Mouse (Mus musculus): ENCODE measurements at regions not wholly inside any gene's neighbourhood (a gene's known extent, or its start where the extent isn't known, plus 50 kb on each side); places are given as distances from the start of the nearest gene placed in this dataset.

GRCm38 (mm10) chr6:143493543-143493942 is 326.5 kb downstream of the Etnk1 start:
- no peak for DNase-seq

- DNase-seq: no peak
Measured at GRCm38 (mm10) chr6:143494341-143494740, 327.3 kb downstream of the Etnk1 start.

DNA sequence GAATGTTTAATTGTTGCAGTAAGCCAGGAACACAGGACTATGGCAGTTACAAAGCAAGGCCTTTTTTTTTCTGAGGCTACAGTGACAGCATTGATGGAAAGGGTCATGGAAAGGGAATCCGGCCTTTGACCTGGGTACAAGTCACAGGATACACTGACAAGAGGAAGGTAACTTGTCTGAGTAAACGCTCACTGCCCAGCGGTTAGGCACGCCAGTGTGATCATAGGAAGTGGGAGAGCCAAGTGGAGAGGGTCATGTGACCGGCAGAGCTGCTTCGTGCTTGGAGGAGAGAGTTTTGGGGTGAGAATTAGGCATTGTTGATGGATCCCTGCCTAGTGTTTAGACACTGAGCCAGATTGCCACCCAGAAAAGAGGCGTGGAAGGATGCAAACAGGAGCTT is 327.9 kb downstream of the Etnk1 start:
- no peak for DNase-seq

DNA sequence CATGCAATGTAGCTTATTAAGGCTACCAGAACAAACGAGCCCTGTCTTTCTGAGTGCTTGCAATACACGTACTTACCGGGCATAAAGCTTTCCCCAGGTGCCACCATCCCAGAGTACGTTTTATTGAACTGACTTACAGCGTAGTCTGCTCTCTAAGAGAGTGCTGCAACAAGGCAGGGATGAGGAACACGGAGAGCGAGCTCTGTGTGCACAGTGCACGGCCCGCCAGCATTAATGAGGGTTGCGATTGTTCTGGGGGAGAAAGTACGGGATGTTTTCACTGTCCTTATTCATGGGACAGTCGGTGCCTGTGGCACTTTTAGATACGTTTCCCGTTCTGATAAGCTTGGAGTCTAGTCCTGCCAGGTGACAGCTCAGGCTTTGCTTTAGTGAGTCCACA is 331.7 kb downstream of the Etnk1 start:
- DNase-seq: no peak

DNA sequence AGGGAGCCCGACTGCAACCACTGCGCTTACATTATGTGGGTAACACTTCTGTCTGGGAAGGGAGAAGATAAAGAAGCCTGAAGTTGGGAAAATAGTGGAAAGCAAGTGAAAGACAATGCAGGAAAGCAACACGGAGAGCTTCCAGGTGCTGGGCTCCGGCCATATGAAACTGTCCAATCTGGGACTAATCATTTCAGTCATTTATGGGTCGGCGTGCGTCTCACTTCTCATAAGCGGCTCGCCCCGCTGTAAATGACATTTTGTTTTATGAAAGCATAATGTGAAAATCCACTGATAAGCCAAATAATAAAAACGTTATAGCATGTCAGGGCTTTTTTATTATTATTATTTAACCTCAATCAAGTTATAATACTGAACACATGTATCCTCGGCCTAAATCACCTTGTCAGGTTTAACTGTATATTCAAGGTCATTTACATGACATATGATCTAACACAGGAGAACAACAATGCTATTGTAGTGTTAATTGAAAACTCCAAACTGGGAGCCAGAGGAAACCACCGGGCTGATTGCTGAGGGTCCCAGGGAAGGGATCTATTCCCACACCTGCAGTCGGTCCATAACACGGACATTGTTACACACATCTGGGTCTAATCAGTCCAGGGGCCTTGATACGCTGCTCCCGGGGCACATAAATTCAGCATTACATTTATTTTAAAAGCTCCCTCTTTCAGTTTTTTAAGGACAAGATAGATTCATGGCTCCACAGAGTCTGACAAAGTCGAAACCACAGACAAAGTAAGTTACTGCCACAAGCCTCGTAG is 332.4 kb downstream of the Etnk1 start:
- no peak for DNase-seq

GRCm38 (mm10) chr6:143502803-143503202 is 335.8 kb downstream of the Etnk1 start:
- DNase-seq: no peak

DNA sequence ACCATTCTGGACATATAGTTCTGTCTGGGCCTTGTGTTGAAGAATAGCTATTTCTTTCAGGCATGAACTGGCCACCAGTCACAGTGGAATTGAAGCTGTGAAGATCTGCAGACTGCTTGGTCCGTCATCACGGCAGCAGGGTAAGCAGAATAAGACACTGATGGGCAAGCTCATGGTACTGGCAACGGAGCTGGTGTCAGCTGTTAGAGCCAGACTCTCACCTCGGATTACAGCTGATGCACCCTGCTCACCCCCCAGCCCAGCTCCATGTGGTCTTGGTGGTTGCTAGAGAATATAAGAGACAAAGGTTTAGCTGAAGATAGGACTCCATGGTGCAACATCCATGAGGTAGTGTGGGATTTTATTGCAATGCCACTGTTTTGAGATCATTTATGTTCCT is 336.9 kb downstream of the Etnk1 start:
- DNase-seq: no peak

GRCm38 (mm10) chr6:143513459-143513858 is 346.4 kb downstream of the Etnk1 start:
- no peak for DNase-seq

DNA sequence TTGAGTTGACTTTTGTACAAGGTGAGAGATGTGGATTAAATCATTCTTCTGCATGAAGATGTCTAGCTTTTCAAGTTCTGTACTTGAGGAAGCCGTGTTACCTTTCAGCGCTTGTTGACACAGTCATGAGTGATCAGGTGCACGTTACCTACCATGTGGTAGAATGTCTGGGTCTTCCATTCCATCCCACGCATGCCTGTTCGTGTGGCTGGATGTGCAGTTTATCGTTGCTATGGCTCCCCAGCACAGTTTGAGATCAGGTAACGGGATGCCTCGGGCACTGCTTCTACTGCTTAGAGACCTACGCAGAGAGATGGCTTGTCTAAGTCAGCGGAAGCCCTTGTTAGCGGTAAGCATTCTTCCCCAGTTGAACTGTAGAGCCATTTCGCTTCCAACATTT is 348.1 kb downstream of the Etnk1 start:
- no peak for DNase-seq

DNA sequence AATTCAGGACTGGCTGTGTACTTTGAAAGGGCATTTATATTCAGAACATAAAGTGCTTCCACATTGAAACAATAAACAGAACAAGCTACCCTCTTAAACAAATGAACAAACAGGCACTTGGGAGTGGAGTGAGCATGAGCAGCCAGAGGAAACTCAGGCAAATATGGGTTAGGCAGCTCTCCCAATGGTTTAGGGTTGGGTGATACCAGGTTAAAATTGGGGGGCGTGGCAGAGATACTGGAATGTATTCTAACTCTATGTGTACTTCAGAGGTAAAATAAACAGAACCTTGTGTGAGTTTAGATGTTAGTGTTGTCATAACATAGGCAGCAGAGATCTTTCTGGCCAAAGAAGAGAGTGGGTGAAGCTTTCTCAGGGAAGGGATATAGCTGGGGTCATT is 349.7 kb downstream of the Etnk1 start:
- DNase-seq: no peak

DNA sequence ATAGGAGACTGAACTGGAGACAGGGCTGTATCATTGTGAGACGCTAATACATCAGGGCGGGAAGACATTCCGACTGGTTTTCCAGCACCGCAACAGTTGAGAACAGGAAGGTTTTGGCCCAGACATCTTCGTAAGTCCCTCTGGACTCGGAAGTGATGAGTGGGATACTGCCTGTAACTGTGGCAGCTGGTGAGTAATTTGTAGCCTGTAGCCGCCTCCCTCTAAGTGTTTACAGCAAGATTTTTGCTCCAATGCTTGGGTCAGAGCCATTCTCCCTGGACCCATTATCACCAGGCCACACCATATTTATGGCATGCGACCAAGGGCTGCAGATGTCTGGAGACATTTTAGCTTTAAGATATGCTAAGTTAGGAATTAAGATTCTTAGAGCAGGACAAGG is 351.5 kb downstream of the Etnk1 start:
- DNase-seq: no peak

DNA sequence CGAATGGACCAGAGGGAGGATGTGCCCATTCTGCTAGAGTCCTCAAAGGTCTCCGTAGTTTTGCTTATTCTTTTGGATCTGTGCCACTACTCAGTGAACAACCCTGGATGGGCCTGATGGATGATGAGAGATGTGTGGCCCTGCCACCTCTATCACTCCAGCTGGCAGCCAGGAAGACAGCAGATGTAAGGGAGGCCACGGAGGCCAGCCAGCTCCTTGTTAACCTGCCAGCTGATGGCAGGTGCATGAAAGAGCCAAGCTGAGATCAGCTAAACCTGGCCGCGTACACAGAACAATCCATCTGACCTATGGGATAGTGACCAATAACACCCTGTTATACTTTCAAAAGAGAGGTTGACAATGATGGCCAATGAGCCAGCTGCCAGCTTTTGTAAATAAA is 352.6 kb downstream of the Etnk1 start:
- DNase-seq: no peak

DNA sequence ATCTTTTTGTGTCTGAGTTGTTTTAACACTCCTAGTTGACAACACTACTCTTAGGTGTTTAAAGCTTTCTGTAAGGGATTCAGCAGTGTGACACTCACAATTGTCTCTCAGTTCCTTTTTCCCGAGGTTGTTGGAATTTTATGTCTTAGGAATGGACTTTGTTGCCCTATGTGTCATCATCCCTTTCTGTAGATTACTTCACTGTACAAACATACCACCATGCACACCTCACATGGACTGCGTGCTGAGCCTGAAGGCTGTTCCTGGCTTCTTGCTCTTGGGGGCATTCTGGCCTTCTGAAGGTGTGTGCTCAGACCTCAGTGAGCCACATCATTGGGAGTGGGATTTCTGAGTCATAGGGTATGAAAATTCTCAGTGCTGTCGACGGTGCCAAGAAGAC is 358.1 kb downstream of the Etnk1 start:
- no peak for DNase-seq

DNA sequence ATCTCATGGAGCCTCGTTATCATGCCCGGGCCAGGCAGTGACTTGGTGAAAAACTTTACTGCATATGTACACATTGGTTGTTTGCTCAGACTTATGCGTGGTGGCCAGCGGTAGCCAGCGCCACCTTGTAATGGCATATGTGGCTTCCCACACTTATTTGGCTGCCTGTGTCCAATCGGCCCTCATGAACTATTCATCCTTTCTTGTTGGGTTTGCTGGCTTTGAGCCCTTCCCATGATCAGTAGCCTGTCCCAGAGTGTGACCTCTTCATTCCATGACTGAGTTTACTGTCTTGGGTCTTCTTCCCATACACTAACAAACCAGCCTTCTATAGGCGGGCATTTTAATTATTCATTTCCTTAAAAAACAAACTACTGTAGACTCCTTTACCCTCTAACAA is 361.9 kb downstream of the Etnk1 start:
- no peak for DNase-seq

- DNase-seq: no peak
Measured at GRCm38 (mm10) chr6:143530372-143531224, 363.6 kb downstream of the Etnk1 start.

GRCm38 (mm10) chr6:143531477-143531876 is 364.5 kb downstream of the Etnk1 start:
- no peak for DNase-seq

GRCm38 (mm10) chr6:143532380-143532779 is 365.4 kb downstream of the Etnk1 start:
- DNase-seq: no peak

DNA sequence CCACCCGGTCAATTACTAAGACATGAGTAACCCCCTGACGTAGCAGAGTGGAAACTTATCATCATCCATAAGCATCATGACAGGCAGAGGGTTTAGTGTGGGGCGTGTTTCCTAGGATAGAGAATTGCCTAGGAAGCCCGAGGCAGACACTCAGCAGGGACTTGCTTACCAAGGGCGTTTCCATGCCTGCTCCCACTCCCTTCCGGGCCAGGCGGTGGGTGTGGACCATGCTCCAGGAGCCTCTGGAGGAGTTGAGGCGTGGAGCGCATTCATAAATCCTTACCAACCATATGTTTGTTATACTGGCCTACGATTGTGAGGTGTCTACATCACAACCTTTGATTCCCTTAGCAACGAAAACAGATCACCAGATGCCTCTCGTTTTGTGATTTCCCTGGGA is 368.2 kb downstream of the Etnk1 start:
- DNase-seq: no peak

- no peak for DNase-seq
Measured at GRCm38 (mm10) chr6:143535726-143536125, 368.7 kb downstream of the Etnk1 start.

DNA sequence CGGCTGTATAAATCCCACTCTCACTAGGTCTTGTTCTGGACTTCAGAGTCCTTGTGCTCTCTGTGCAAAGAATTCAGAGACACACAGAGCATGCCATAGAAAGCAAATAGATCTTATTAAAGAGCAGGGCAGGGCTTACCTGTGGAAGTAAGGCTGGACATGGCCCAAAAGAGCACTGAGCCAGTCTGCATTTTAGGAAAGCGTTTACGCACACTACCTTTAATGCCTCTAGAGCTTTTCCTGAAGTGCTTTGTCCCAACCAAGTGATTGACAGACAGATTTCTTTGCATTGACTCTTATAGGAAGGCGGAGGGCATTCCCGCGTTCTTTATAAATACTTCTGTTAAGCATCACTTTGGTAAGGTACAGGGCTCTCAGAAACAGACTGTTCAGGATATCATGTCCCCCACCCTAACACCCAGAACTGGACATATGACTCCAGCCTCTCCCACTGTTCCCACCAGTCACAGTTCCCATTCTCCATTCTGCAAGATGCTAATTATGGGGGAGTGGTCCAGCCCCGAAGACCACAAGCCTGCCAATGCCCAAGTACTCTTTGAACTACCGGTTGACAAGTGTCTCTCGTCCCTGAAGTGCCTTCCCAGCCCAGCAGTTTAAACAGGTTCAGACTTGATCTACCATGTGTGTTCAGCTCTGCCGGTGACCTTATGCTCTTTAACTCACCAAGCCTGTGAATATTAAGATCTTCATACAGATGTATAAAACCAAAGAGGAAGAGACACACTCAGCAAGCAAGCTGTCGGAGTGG is 369.7 kb downstream of the Etnk1 start:
- no peak for DNase-seq

DNA sequence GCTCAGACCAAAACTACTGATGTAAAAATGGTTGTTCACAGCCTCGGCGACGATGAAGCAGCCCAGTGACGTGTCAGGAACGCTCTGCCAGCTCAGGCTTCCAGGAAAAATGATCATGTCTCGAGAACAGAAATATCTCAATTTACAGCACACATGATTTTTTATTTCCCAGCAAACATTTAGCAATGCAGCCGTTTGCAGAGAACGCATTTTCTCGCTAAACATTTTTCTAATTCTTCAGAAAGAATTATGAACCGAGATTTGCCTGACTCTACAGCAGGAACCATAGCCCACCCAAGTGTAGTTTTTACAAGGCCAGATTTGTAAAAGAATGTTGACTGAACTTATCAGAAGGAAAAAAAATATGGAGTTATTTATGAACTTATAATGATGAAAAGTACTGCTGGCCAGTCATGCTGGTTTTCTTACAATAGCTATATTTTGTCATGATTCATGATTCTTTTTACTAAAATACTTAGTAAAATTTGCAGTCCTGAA is 380.4 kb downstream of the Etnk1 start:
- no peak for DNase-seq

DNA sequence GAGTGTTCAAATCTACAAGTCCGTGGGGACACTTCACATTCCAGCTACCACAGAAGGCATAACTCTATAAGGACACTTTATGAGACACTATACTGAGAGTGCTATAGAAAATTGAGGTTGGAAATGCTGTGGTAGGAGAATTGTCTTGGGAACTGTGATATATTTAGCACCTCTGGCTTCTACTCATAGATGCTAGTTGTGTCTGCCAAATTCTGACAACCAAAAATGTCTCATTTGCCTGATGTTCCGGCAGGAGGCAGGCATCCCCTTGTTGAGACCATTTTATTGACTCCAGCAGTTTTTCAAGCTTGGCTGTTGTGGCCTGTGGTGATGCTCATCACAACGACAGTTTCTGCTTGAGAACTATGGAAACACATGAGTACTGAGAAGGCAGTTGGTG is 387.9 kb downstream of the Etnk1 start:
- no peak for DNase-seq

All from thymus, postnatal 14 days (tissue).